Mouse (Mus musculus): ENCODE data around the gene Gp1ba. TPM values are rescaled to one million over a fixed set of nuclear protein-coding genes. Genes with fewer than 3 reads are reported as not detected.

Gp1ba gene
- total RNA-seq (2021) = under 1 TPM; 0.17 to 0.22 TPM
- long read RNA-seq, experiment 1 = 0 reads
- long read RNA-seq, experiment 2 = 0 reads

DNA sequence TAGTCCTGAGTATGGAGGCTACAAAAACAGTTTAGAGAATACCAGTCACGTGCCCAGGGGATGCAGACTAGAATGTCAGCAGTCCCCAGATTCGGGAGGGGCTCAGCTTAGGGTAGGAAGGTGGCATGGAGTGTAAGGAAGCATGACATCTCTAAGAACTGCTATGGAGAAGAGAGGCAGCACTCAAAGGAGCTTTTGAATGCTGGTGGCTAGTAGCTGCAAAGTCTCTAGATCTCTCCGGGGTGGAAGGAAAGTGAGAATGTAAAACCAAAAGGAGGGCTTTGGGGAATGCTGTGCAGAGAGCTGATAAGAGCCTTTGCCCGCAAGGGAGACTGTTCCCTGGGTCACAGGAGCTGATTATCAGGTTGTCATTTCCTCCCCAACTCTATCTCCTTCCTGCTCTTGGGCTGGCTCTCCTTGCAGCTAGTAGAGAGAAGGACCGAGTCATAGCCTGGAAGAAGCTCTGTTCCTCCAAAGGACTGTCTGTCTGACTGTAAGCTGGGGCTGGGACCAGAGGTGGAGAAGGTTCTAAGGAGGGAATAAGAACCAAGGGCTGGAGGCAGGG, at the start of gene Gp1ba:
Gene Gp1ba, plus strand, starts transcription at position 409 of the 565 bp plus-strand sequence.
- intact Hi-C loops (cut with DNase I) = no loop called here
- no peak for DNase-seq

DNA sequence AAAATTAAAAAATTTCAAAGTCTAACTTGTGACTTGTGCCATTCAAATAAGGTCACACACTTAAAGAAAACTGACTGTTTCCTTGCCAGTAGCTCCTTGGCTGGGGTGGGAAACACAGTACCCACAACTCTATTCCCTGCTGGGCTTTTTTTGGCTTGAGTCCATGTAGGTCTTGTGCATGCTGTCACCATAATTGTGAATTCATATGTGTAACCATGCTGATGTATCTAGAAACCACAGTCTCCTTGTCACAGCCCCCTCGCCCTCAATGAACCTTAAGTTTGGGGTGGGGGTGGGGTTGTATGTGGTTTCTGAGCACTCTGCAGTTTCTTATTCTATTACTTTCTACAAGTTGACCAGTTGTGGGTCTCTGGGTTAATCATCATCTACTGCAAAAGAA, 47.2 kb upstream of the Gp1ba start:
- intact Hi-C loops (cut with DNase I) = no loop called here
- no peak for DNase-seq

DNA sequence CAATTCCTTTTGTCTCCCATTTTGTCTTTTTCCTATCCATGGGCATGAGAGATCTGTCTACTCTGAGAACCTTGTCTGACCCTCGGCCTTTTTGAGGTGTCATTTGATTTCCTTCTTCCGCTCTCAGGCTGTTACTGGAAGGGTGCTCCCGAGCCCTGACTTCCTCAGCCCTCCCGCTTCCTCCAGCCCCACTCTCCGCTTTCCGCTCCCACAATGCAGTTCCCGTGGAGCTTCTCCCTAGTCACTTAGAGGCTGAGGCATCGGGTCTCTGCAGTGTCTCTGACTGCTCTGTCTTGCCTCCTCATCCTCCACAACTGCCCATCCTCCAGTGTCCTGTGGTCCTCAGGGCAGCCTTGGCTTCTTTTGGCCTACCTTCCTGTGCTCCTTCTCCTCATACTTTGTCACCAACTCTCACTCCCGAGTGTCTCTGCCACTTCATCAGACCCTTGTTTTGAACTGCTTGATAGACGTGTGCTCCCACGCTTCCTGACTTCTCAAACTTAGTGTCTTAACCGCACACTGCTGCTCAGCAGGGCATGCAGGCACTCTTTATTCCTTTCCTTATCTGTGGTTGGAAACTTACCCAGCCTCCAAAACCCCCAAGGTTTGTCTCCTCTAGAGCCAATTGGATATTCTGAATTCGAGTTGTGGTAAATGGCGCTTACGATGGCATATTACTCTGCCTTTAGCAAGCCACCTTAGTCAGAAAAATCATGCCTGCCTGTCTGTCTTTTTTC, 44.5 kb upstream of the Gp1ba start:
- DNase-seq = peak; percentile 35 to 37
- intact Hi-C loops (cut with DNase I) = no loop called here

DNA sequence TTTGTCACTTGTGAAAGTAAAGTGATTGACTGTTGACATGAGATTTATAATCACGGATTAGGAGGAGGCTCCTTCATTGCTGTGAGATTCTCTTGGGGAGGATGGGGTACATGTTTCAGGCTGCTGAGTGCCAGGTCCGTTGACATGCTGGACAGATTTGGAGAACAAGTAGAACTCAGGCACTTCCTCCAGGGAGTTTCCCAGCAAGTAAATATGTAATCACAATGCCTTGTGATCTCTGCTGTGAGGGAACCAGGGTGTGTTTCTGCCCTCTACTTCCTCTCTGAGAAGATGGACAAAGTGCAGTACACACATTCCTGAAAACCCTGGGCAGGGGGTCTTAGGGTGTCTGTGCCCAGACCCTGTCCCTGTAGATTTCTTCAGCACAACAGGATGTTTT, 43.3 kb upstream of the Gp1ba start:
- no peak for DNase-seq
- intact Hi-C loops (cut with DNase I) = no loop called here

DNA sequence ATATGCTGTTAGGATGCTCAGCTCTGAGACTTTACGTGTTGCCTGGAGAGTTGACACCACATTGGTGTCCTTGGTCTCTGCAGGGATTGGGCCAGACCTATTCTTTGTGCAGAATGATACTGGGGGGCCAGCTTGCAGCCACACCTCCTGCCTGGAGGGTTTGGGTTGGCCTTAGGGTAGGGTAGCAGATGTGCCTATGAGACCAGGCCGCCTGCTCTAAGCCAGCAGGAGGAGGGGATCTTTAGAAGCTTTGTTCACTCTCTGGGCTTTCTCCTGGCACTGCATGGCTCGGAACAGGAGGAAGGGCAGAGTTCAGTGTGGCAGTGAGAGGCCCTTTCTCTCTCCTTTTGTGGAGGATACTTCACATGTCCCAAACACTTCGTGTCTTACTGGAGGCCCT, 42.8 kb upstream of the Gp1ba start:
- intact Hi-C loops (cut with DNase I) = no loop called here
- no peak for DNase-seq

DNA sequence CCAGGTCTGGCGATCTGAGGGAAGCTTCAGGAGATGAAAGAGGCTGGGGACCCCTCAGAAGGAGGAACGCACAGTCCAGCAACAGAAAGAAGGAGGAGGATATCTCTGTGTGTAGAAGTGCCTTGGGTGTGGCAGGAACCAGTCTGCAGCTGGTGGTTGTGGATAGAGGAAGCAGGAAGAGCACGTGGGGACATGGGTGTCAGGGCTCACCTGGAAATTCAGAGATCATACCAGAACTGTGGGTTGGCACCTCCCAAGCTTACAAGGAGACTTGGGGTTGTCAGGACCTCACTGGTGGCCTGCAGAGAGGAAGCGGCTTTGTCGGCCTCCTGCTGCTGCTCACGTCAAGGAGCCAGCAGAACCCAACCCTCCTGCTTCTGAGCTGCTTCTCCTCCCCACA, 41.6 kb upstream of the Gp1ba start:
- no peak for DNase-seq
- intact Hi-C loops (cut with DNase I) = no loop called here

DNA sequence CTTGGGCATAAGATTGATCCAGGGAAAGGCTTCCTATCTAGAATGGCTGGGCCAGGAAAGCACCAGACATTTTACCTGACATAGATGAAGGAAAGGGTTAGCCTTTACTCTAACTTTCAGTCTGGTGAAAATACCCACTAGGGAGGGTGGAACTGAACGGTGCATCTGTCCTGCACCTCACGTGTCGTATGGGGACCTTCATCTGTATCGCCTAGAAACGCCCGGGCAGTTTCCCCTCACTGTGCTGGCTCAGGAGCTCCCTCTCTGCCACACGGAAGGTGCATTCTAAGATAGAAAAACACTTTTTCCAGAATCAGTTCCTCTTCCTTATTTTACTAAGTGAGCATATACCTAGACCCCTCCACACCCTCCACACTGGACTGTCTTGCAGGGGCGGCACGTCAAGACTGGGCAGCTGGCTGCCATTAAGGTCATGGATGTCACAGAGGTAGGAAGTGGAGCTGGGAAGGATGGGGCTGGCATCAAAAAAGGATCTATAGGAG, 40.4 kb upstream of the Gp1ba start:
- intact Hi-C loops (cut with DNase I) = no loop called here
- no peak for DNase-seq

DNA sequence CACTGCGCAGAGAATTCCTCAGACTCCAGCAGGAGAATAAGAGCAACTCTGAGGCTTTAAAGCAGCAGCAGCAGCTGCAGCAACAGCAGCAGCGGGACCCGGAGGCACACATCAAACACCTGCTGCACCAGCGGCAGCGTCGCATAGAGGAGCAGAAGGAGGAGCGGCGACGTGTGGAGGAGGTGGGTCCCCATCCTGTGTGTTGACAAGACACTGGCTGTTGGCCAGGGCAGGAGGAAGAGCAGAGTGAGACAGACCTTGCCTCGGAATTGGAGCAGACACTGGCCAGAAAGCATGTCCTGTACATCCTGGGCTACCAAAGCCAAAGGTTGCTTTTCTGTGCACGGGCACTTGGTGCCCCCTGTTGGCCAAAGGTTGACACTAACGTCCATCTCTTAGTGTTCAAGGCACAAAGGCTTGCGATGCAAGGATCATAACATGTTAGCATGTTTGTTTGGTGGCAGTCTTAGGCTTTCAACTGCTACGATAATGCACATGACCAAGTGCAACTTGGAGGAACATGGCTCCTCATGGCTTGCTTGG, 33.8 kb upstream of the Gp1ba start:
- intact Hi-C loops (cut with DNase I) = loop anchor here (1.0 to 10.0 kb wide), 3 partner anchors 42 to 170 kb away; partner anchors contain the start of genes Arrb2 and Mink1
- DNase-seq = peak; percentile 82 to 87

DNA sequence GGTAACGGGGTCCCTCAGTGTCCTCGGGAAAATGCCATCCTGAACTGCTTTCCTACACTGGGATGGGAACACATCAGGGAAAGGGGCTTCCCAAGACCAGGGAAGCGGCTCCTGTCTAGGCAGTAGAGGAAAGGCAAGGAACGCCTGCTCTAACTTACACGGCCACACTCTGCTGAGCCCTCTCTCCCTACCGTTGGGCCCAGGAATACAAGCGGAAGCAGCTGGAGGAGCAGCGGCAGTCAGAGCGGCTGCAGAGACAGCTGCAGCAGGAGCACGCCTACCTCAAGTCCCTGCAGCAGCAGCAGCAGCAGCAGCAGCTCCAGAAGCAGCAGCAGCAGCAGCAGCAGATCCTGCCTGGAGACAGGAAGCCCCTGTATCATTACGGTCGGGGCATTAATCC, 32.2 kb upstream of the Gp1ba start:
- intact Hi-C loops (cut with DNase I) = loop anchor here (10.0 kb wide), 1 partner anchor 172 kb away; the partner anchor contains the start of gene Arrb2
- no peak for DNase-seq

DNA sequence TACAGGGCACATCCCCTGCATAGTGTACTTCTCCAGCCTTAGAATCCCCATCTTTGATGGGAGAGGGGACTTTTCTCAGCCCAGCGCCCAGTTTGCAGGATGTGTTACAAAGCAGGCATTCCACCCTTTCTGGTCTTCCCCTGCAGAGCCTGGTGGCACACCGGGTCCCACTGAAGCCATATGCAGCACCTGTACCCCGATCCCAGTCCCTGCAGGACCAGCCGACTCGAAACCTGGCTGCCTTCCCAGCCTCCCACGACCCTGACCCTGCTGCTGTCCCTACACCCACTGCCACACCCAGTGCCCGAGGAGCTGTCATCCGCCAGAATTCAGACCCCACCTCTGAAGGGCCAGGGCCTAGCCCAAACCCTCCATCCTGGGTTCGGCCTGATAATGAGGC, 31.3 kb upstream of the Gp1ba start:
- intact Hi-C loops (cut with DNase I) = loop anchor here (10.0 kb wide), 1 partner anchor 173 kb away; the partner anchor contains the start of gene Arrb2
- no peak for DNase-seq

DNA sequence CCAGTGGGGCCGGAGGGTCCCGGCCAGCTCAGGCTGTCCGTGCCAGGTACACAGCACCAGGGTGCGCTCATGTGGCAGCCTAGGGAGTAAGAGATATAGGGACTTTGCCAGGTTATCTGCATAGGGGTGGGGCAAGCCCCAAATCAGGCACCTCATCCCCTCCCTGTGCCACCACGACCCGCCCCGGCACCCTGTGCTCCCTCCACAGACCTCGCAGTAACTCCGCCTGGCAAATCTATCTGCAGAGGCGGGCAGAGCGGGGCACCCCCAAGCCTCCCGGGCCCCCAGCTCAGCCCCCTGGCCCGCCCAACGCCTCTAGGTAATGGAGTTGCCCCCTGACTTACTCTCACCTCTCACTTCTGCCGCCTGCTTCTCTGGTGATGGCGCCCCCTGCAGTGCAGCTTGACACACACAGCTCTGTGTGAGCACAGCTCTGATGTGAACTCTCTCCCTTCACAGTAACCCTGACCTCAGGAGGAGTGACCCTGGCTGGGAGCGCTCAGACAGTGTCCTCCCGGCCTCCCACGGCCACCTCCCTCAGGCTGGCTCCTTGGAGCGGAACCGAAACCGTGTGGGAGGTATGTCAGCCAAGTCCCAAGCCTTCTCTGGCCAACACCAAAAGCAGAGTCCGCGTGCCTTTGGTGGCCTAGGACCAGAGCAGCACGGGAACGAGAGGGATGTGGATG, 30.4 kb upstream of the Gp1ba start:
- intact Hi-C loops (cut with DNase I) = loop anchor here (10.0 kb wide), 1 partner anchor 174 kb away; the partner anchor contains the start of gene Arrb2
- DNase-seq = peak; percentile 27 to 46

DNA sequence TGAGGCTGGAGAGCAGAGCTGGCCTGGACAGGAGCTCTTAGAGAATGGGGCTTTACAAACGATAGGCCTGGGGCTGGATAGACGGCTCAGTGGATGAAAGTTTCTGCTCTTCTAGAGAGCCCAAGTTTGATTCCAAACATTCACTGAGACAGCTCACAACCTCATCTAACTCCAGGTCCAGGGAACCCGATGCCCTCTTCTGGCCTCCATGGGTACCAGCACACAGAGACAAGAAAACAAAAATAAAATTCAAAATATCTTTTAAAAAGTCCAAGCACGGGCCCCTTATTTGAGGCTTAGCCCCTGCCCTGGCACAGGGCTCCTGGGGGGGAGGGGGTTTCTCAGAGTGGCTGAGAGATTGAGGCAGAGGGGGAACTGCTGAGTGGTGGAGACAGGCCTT, 28.2 kb upstream of the Gp1ba start:
- no peak for DNase-seq
- intact Hi-C loops (cut with DNase I) = loop anchor here (10.0 kb wide), 1 partner anchor 196 kb away; the partner anchor contains the start of gene Pelp1

DNA sequence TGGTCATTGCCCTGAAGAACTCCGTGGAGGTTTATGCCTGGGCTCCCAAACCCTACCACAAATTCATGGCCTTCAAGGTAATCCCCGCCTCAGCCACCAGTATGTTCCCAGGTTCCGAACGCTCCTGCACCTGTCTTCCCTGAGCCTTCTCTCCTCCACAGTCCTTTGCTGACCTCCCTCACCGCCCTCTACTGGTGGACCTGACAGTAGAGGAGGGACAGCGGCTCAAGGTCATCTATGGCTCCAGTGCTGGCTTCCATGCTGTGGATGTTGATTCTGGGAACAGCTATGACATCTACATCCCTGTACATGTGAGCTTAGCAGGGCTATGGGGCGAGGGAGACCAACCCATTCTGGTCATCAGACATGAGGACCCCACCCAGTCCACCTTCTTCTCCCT, 26.4 kb upstream of the Gp1ba start:
- DNase-seq = no peak
- intact Hi-C loops (cut with DNase I) = loop anchor here (10.0 kb wide), 1 partner anchor 198 kb away; the partner anchor contains the start of gene Pelp1

DNA sequence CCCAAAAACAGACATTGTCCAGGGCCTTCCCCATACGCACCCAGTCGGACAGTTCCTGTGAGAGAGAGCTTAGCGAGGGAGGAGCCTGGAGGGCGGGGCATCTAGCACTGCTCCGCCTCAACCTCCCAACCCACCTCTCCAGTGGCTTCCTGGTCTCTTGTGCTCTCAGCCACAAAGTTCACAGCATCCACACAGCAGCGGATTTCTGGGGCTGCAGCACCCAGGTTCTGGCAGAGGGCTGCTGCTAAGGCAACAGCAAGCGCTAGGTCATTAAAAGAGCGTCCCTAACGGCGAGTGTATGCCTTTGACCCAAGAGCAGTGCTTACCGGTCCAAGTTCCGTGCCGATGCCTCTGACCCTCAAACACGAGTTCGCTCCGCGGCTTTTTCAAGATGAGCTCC, 23.8 kb upstream of the Gp1ba start:
- intact Hi-C loops (cut with DNase I) = loop anchor here (10.0 kb wide), 1 partner anchor 200 kb away; the partner anchor contains the start of gene Pelp1
- peak; percentile 62 to 70 for DNase-seq

DNA sequence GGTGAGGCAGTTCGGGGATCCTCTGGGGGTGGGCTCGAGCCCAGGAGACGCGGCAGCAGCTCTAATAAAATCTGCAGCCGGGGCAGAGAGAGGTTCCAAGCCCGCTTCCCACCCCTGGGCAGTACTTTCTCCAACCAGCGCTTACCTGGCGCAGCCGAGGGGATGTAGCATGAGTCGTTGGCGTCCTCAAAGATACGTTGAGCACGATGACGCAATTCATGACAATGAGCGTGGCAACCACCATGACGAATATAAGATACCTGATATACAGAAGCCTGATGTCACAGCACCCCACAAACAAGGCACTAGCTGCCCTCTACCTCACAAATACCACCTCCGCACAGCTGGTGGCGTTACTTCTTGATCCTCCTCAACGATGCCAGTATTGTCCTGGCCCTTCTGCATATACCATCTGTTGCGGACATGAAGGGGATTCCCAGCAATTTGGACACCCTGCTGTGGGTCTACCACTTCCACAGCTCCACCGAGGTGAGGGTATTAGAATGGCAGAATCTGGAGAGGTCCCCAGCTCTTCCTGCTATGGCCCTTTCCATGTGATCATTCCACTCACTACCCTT, 23.3 kb upstream of the Gp1ba start, which contains the start of gene 4930544D05Rik:
Gene 4930544D05Rik, plus strand, starts transcription at position 333 of the 578 bp plus-strand sequence.
- intact Hi-C loops (cut with DNase I) = loop anchor here (10.0 kb wide), 1 partner anchor 201 kb away; the partner anchor contains the start of gene Pelp1
- DNase-seq = no peak

DNA sequence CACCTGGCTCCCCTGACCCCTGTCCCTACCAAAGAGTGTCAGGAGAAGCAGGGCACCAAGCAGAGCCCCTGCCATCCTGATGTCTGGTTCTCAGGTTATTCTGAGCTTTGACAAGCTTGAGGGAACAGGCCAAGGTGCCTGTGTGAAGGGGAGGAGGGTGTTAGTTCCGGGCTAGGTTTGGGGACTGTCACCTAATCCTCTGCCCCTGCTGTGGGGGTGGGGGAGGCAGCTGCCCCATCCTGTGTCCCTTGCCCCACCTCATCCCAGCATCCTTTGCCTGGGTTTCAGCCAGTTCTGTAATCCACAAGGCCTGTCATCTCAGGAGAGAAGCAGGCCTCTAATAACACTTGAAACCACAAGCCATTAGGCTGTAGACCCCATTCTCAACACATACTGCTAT, 19.8 kb upstream of the Gp1ba start, which contains the start of gene Chrne:
Gene Chrne, minus strand, starts transcription at position 116 of the 400 bp plus-strand sequence.
- no peak for DNase-seq
- intact Hi-C loops (cut with DNase I) = loop anchor here (10.0 kb wide), 1 partner anchor 204 kb away; the partner anchor contains the start of gene Pelp1

DNA sequence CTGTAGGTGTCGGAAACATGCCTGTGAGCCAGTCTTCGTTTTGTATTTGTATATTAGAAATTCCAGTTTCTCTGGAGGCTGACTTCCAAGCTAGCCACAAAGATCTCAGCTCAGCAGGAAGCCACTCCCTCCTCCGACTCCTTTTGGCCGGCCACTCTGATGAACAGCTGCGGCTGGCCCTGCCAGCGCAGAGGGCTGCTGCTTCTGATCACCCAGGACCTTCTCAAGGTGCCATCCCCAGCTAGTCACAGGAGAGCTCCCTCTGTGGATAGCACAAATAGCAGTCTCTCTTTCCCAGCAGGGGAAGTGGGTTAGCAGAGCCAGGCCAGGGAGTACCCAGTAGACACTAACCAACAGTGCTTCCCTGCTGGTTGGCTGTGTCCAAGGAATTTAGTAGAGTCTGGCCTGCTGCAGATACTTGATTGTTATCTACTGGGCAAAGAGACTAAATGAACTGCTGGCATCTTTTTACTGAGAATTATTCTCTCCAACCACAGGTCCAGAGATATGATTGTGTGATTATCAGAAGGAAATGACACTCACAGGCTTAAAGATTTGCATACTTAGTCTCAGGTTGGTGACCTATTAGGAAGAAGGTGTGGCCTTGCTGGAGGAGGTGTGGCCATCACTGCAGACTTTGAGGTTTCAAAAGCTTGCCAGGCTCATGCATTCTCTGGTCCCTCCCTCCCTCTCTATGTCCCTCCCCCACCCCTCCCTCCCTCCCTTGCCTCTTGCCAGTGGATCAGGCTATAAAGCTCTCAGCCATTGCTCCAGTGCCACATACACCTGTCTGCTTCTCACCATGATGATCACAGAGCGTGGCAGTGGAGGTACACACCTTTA, 16.7 kb upstream of the Gp1ba start:
- DNase-seq = peak; percentile 23 to 25
- intact Hi-C loops (cut with DNase I) = no loop called here

DNA sequence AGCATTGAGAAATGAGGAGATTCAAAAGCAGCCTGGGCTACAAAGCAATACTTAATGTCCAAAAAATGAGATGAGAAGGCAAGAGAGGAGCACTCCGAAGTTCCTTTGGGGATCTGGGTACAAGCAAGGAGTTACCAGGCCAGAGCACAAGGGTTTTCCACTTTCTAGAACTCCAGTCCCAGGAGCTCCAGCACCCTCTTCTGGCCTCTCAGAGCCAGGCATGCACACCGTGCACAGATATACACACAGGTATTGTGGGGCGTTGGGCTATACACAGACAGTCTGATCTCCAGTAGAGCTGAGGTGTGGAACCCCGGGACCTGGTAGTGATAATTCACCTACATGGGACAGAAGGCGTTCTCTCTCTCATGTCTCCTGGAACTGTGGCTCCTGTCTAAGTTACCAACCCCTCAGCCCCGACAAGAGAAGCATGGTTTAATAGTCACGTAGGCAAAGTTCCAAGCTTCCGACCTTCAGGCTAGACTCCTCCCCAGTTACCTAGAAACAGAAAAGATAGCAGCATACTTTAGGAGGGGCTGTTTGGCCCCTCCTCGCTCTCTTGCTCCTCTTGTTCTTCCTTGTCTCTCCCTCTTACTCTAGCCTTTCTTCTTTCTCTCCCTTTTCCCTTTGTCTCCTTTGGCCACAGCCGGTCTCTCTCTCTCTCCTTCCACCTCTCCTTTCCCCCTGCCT, 15.7 kb upstream of the Gp1ba start:
- intact Hi-C loops (cut with DNase I) = no loop called here
- no peak for DNase-seq

Measured in heart, postnatal 14 days (tissue).